Mouse (Mus musculus) lung, postnatal 25 days (tissue): Measurements from ENCODE around the gene Ibtk.
"Not testable (repeated sequence)": the region's sequence is repeated elsewhere in the genome, so short reads cannot be mapped to it uniquely, and the experiment has no call there.

Experiments used
- DNase-seq: peaks from one replicate; pipeline ENCODE4 v3.0.0; 2022; ENCODE audit warnings: low spot score

Gene Ibtk

GRCm38 (mm10) chr9:85749142-85749921, at the start of gene Ibtk:
Ibtk (minus strand) TSS chr9:85749334.
- peak; percentile 97 for DNase-seq

GRCm38 (mm10) chr9:85791521-85791920, 42.4 kb upstream of the Ibtk start:
- DNase-seq: not testable (repeated sequence)

GRCm38 (mm10) chr9:85780249-85780648, 31.1 kb upstream of the Ibtk start:
- DNase-seq: no peak

- peak; percentile 34 for DNase-seq
These were observed 30.3 kb upstream of the Ibtk start for GRCm38 (mm10) chr9:85779458-85779857.

- DNase-seq: peak; percentile 6
These were observed 28.4 kb upstream of the Ibtk start for GRCm38 (mm10) chr9:85777544-85777943.

GRCm38 (mm10) chr9:85772280-85772679, 23.1 kb upstream of the Ibtk start:
- DNase-seq: no peak

GRCm38 (mm10) chr9:85771454-85771853, 22.3 kb upstream of the Ibtk start:
- DNase-seq: no peak

- DNase-seq: no peak
These were observed 21.2 kb upstream of the Ibtk start for GRCm38 (mm10) chr9:85770369-85770768.

- peak; percentile 33 for DNase-seq
These were observed 20.1 kb upstream of the Ibtk start for GRCm38 (mm10) chr9:85769057-85769789.

GRCm38 (mm10) chr9:85767255-85767654, 18.1 kb upstream of the Ibtk start:
- no peak for DNase-seq

GRCm38 (mm10) chr9:85762476-85762875, 13.3 kb upstream of the Ibtk start:
- DNase-seq: peak; percentile 38

- no peak for DNase-seq
These were observed 1.7 kb upstream of the Ibtk start for GRCm38 (mm10) chr9:85750797-85751196.

GRCm38 (mm10) chr9:85749922-85750509, 882 bp upstream of the Ibtk start:
- DNase-seq: peak; percentile 39

- peak; percentile 81 for DNase-seq
These were observed 661 bp downstream of the Ibtk start for GRCm38 (mm10) chr9:85748204-85749141.

- no peak for DNase-seq
These were observed 3.6 kb downstream of the Ibtk start for GRCm38 (mm10) chr9:85745566-85745965.

GRCm38 (mm10) chr9:85743358-85743757, 5.8 kb downstream of the Ibtk start:
- no peak for DNase-seq

- no peak for DNase-seq
These were observed 7.0 kb downstream of the Ibtk start for GRCm38 (mm10) chr9:85742107-85742506.

- DNase-seq: no peak
These were observed 9.9 kb downstream of the Ibtk start for GRCm38 (mm10) chr9:85739279-85739678.

- no peak for DNase-seq
These were observed 14.3 kb downstream of the Ibtk start for GRCm38 (mm10) chr9:85734821-85735220.

- DNase-seq: no peak
These were observed 25.1 kb downstream of the Ibtk start for GRCm38 (mm10) chr9:85724078-85724477.

- DNase-seq: peak; percentile 14
These were observed 31.8 kb downstream of the Ibtk start for GRCm38 (mm10) chr9:85717336-85717735.

GRCm38 (mm10) chr9:85707302-85707701, 41.8 kb downstream of the Ibtk start:
- DNase-seq: no peak
